Mouse (Mus musculus) lung, embryonic 15.5 days (tissue): ENCODE data around the gene Arhgef5. TPM values are rescaled to one million over a fixed set of nuclear protein-coding genes. Genes with fewer than 3 reads are reported as not detected.
A peak's percentile ranks its signal among the peaks of the same experiment; 100 is the strongest.

Source experiments
- ATAC-seq: fragments of 200-750 bp; cut with Nextera tagmentation; 2 replicates; pipeline ENCODE4 v1.8.0; 2017; ENCODE audit warnings: moderate number of reproducible peaks, borderline replicate concordance; ENCODE audit not compliant: low FRiP score, low TSS enrichment; ENCODE audit errors: extremely low read depth
- H3K27ac ChIP-seq: fragments of 300-500 bp; sonication (generic); 2 replicates; pipeline ENCODE4 v1.5.1; 2015; ENCODE audit warnings: moderate library complexity, mild to moderate bottlenecking, inconsistent platforms
- H3K27me3 ChIP-seq: fragments of 300-500 bp; sonication (generic); 2 replicates; pipeline ENCODE4 v1.6.1; 2015; ENCODE audit warnings: inconsistent platforms
- H3K36me3 ChIP-seq: fragments of 300-500 bp; sonication (generic); 2 replicates; pipeline ENCODE4 v1.6.1; 2015; ENCODE audit warnings: inconsistent platforms
- H3K4me1 ChIP-seq: fragments of 300-500 bp; sonication (generic); 2 replicates; pipeline ENCODE4 v1.6.1; 2015; ENCODE audit warnings: inconsistent platforms
- H3K4me2 ChIP-seq: fragments of 300-500 bp; sonication (generic); 2 replicates; pipeline ENCODE4 v1.6.1; 2015; ENCODE audit warnings: inconsistent platforms, mild to moderate bottlenecking, moderate library complexity
- H3K4me3 ChIP-seq: fragments of 300-500 bp; sonication (generic); 2 replicates; pipeline ENCODE4 v1.5.1; 2015; ENCODE audit warnings: mild to moderate bottlenecking, inconsistent platforms
- H3K9ac ChIP-seq: fragments of 300-500 bp; sonication (generic); 2 replicates; pipeline ENCODE4 v1.6.1; 2015; ENCODE audit warnings: inconsistent platforms
- H3K9me3 ChIP-seq: fragments of 300-500 bp; sonication (generic); 2 replicates; pipeline ENCODE4 v1.6.1; 2016; ENCODE audit warnings: inconsistent platforms
- WGBS: fragments of 180-500 bp; shearing (Covaris S2); methylation state at CpG from one replicate; pipeline ENCODE4 v1.1.7; 2015; 5-methylcytosine and 5-hydroxymethylcytosine counted together
- polyA plus RNA-seq: library from polyadenylated mRNA; unstranded; fragments of >200 nt; fragmentation: Nextera tagmentation; extraction: Ambion mirVana; gene quantifications from 2 replicates; pipeline ENCODE4 v1.2.1, GENCODE M21; 2015

Arhgef5 gene
- polyA plus RNA-seq, 1 experiment from 2014 or later: 21.5 TPM

DNA sequence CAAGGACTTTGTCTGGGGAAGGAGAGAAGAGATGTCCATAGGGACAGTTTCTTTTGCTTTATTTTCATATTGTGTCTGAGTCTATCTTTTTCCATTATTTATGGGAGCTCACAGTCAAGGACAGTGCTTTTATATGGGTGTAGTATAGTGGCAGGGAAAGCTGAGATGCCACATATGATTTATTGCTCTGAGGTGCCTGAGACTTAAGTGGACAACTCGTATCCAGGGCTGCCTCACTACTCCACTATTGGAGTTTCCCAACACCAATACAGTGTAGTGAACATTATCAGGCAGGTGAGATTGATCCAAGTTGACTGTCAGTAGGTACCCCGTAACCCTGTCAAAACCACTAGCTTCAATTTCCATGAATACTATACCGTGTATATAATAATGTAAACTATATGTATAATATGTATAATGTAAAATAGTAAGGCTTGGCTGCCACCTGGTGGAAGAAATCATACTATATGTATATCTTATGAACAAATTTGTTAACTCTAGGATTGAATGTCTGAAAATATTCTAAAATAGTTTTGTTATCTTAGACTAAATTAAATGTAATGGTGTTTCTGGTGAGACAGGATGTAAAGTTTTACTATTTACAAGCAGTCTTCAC lies 70.3 kb downstream of the Arhgef5 start:
- Histone ChIP-seq H3K9me3 (no peaks in the 10 kb centered on the region), H3K9ac (no peak overlapping the region), H3K27ac (no peak overlapping the region), H3K36me3 (no peaks in the 10 kb centered on the region), H3K4me3 (no peak overlapping the region), H3K4me2 (no peak overlapping the region), H3K4me1 (peaks cover 24% of the 10 kb centered on the region), H3K27me3 (no peaks in the 10 kb centered on the region)
- peak; percentile 43; the same call in 1 of the 2 replicates for ATAC-seq
- 50% methylated on average over 3 of the region's 3 CpGs for WGBS

DNA sequence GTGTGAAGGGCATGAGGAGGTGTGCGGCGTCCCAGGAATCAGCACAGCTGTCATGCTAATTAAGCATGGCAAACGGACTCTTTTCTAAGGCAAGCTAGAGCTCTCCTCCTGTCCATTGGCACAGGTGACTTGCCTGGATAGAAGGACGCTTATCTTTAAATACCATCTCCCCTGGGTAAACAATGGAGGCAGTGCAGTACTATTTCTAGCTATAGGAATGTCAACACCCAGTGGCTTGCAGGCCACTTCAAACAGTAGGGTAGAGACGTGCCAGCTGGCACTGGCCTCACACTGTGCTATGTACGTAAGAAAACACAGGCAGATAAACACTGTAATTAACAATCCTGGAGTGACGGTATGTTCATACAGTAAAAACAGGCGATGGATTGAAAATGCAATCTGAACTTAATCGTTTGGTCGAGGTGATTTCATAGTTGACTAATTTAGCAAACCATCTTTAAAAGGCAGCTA lies 72.1 kb downstream of the Arhgef5 start:
- Histone ChIP-seq H3K27me3 (no peaks in the 10 kb centered on the region), H3K4me1 (peaks cover 25% of the 10 kb centered on the region), H3K4me2 (no peak overlapping the region), H3K9ac (no peak overlapping the region), H3K27ac (0 out of 2 replicates have a peak overlapping the region, but pooled peaks have one; percentile 0), H3K36me3 (no peaks in the 10 kb centered on the region), H3K4me3 (no peak overlapping the region), H3K9me3 (no peaks in the 10 kb centered on the region)
- ATAC-seq: peak; percentile 84
- 12% methylated on average over 10 of the region's 10 CpGs for WGBS

DNA sequence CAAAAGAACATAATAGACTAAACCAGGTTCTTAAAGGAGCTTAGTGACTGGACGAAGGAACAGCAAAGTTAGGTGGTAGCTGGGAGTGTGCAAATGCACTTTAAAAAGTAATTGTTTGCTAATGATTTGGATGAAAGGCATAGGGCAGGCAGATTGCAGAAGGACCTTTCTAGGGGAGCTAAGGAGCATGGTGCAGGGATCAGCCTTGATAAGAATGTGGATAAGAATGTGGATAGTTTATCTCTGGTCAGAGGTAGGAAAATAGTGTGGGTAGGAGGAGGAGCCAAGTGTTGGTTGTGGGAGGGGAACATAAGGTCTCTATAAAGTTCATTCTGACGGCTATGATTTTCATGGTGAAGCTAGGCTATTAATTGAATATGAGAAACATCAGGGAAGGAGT lies 73.4 kb downstream of the Arhgef5 start:
- WGBS: 32% methylated on average over 2 of the region's 2 CpGs
- Histone ChIP-seq H3K4me3 (no peak overlapping the region), H3K27ac (no peak overlapping the region), H3K9me3 (no peaks in the 10 kb centered on the region), H3K4me2 (no peak overlapping the region), H3K4me1 (peaks cover 19% of the 10 kb centered on the region), H3K36me3 (no peaks in the 10 kb centered on the region), H3K27me3 (no peaks in the 10 kb centered on the region), H3K9ac (no peak overlapping the region)
- ATAC-seq: no peak

Other genes with a start within 250 kb of the Arhgef5 start
- gene Olfr441, start 159.2 kb upstream of the Arhgef5 start, polyA plus RNA-seq: not detected in 2 replicates
- not detected in 2 replicates for gene Olfr237-ps1, start 119.0 kb upstream of the Arhgef5 start, polyA plus RNA-seq
- gene Olfr437, start 102.3 kb upstream of the Arhgef5 start, polyA plus RNA-seq: not detected in 2 replicates
- gene Olfr13, start 93.4 kb upstream of the Arhgef5 start, polyA plus RNA-seq: not detected in 2 replicates
- gene Olfr435, start 68.4 kb upstream of the Arhgef5 start, polyA plus RNA-seq: not detected in 2 replicates
- not detected in 2 replicates for gene Olfr434, start 52.6 kb upstream of the Arhgef5 start, polyA plus RNA-seq
- gene Olfr47, start 34.1 kb upstream of the Arhgef5 start, polyA plus RNA-seq: not detected in 2 replicates
- gene Nobox, start 44.0 kb downstream of the Arhgef5 start, polyA plus RNA-seq: 0.20 TPM in 1 of 2 replicates, not detected in the other